Mouse (Mus musculus): Measurements from ENCODE around the gene Prkcz. TPM values are rescaled to one million over a fixed set of nuclear protein-coding genes. Genes with fewer than 3 reads are reported as not detected.

Gene Prkcz
- total RNA-seq, 2 experiments from 2014 or later: 216 to 223 TPM

Other genes starting within 250 kb of the Prkcz start
- gene Ski, start 138.8 kb downstream of the Prkcz start, total RNA-seq (2021): 100 to 1,000 TPM; 115 to 128 TPM
- gene Faap20, start 111.6 kb downstream of the Prkcz start, total RNA-seq (2021): 10 to 100 TPM; 28.0 to 29.5 TPM
- 10 to 100 TPM; 77.5 to 84.7 TPM for gene Gabrd, start 36.8 kb upstream of the Prkcz start, total RNA-seq (2021)
- 10 to 100 TPM; 12.0 to 13.1 TPM for gene Cfap74, start 47.8 kb upstream of the Prkcz start, total RNA-seq (2021)
- 1 to 10 TPM; 1.1 to 1.8 TPM for gene Tmem52, start 107.8 kb upstream of the Prkcz start, total RNA-seq (2021)
- 100 to 1,000 TPM; 859 to 881 TPM for gene Gnb1, start 130.0 kb upstream of the Prkcz start, total RNA-seq (2021)
- gene Nadk, start 201.0 kb upstream of the Prkcz start, total RNA-seq (2021): 10 to 100 TPM; 57.5 to 57.7 TPM
- gene Slc35e2, start 240.1 kb upstream of the Prkcz start, total RNA-seq (2021): 10 to 100 TPM; 47.2 to 48.9 TPM